Mouse (Mus musculus): ENCODE measurements around the gene Grin2c. TPM values are rescaled to one million over a fixed set of nuclear protein-coding genes. Genes with fewer than 3 reads are reported as not detected.

Grin2c gene
- total RNA-seq, 2 experiments from 2014 or later: 47.3 to 47.4 TPM

GRCm38 (mm10) chr11:115283891-115284620 is 17.0 kb upstream of the Grin2c start:
- DNase-seq (ENCODE audit: extremely low spot score in 1 of 2, low spot score in 1 of 2): no peak

GRCm38 (mm10) chr11:115283486-115283765 is 16.4 kb upstream of the Grin2c start:
- DNase-seq (ENCODE audit: extremely low spot score in 1 of 2, low spot score in 1 of 2): no peak

GRCm38 (mm10) chr11:115282723-115283485 is 15.9 kb upstream of the Grin2c start:
- no peak for DNase-seq (ENCODE audit: extremely low spot score in 1 of 2, low spot score in 1 of 2)

- no peak for DNase-seq (ENCODE audit: extremely low spot score in 1 of 2, low spot score in 1 of 2)
Measured at GRCm38 (mm10) chr11:115282295-115282694, 15.3 kb upstream of the Grin2c start.

- no peak for DNase-seq (ENCODE audit: extremely low spot score in 1 of 2, low spot score in 1 of 2)
Measured at GRCm38 (mm10) chr11:115279726-115280125, 12.7 kb upstream of the Grin2c start.

GRCm38 (mm10) chr11:115278176-115278575 is 11.1 kb upstream of the Grin2c start:
- no peak for DNase-seq (ENCODE audit: extremely low spot score in 1 of 2, low spot score in 1 of 2)

- DNase-seq (ENCODE audit: extremely low spot score in 1 of 2, low spot score in 1 of 2): no peak
Measured at GRCm38 (mm10) chr11:115277604-115277975, 10.5 kb upstream of the Grin2c start.

- peak; percentile 82 to 84 for DNase-seq (ENCODE audit: extremely low spot score in 1 of 2, low spot score in 1 of 2)
Measured at GRCm38 (mm10) chr11:115276780-115277603, 9.9 kb upstream of the Grin2c start, which contains the start of gene Fdxr. TSS of gene Fdxr (minus strand) at chr11:115277050.

- DNase-seq (ENCODE audit: extremely low spot score in 1 of 2, low spot score in 1 of 2): no peak
Measured at GRCm38 (mm10) chr11:115275954-115276353, 8.9 kb upstream of the Grin2c start.

- DNase-seq (ENCODE audit: extremely low spot score in 1 of 2, low spot score in 1 of 2): no peak
Measured at GRCm38 (mm10) chr11:115275509-115275908, 8.5 kb upstream of the Grin2c start.

GRCm38 (mm10) chr11:115274771-115275170 is 7.7 kb upstream of the Grin2c start:
- DNase-seq (ENCODE audit: extremely low spot score in 1 of 2, low spot score in 1 of 2): no peak

- no peak for DNase-seq (ENCODE audit: extremely low spot score in 1 of 2, low spot score in 1 of 2)
Measured at GRCm38 (mm10) chr11:115274178-115274577, 7.1 kb upstream of the Grin2c start.

GRCm38 (mm10) chr11:115273735-115274134 is 6.7 kb upstream of the Grin2c start:
- DNase-seq (ENCODE audit: extremely low spot score in 1 of 2, low spot score in 1 of 2): no peak

- DNase-seq (ENCODE audit: extremely low spot score in 1 of 2, low spot score in 1 of 2): no peak
Measured at GRCm38 (mm10) chr11:115272894-115273498, 6.0 kb upstream of the Grin2c start.

GRCm38 (mm10) chr11:115271481-115271880 is 4.4 kb upstream of the Grin2c start:
- no peak for DNase-seq (ENCODE audit: extremely low spot score in 1 of 2, low spot score in 1 of 2)

- DNase-seq (ENCODE audit: extremely low spot score in 1 of 2, low spot score in 1 of 2): no peak
Measured at GRCm38 (mm10) chr11:115271052-115271451, 4.0 kb upstream of the Grin2c start.

GRCm38 (mm10) chr11:115270148-115270861 is 3.3 kb upstream of the Grin2c start:
- peak; percentile 74 to 91 for DNase-seq (ENCODE audit: extremely low spot score in 1 of 2, low spot score in 1 of 2)

- DNase-seq (ENCODE audit: extremely low spot score in 1 of 2, low spot score in 1 of 2): no peak
Measured at GRCm38 (mm10) chr11:115269330-115270066, 2.5 kb upstream of the Grin2c start.

GRCm38 (mm10) chr11:115267958-115268357 is 915 bp upstream of the Grin2c start:
- no peak for DNase-seq (ENCODE audit: extremely low spot score in 1 of 2, low spot score in 1 of 2)
